Mouse (Mus musculus) lung, adult 2 months (tissue): Measurements from ENCODE around the gene Ncor2.

Experiments used
- CTCF ChIP-seq: fragments of 200-500 bp; IDR thresholded peaks from 2 replicates; pipeline ENCODE4 v1.5.1; 2011; ENCODE audit warnings: mild to moderate bottlenecking, low read length, control low read depth; ENCODE audit not compliant: insufficient read depth
- POLR2A ChIP-seq: fragments of 200-500 bp; IDR thresholded peaks from 2 replicates; pipeline ENCODE4 v1.6.1; 2011; ENCODE audit warnings: low read depth, mild to moderate bottlenecking, control low read depth, low read length, borderline replicate concordance; ENCODE audit errors: extremely low read depth

DNA sequence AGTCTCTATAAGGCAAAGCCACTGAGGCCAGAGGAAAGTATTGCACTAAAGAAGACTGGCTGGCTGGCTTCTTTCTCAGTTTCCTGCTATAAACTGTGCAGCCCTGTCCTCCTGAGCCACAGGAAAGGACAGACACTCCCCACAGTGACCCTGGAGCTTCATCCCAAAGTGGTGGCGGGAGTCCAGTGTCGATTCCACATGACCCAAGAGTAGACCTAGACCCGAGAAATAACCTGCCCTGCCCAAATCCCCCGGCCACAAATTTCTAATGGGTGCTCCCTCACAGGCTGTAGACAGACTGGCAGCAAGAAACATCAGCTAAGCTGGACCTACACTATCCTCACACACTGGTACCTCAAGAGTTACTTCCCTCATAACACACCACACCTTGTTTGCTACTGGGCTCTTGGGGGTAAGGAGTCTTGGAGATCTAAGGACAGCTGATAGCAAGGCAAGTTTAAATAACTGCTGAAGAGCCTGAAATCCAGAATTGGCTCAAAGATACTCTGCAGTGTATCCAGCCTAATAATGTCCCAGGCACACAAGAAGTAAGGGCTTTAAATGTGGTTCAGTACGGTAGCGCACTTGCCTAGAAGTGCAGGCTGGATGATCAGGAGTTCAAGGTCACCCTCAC is 1.7 kb upstream of the Ncor2 start:
- no peak for TF ChIP-seq CTCF
- no peak for TF ChIP-seq POLR2A
